Comparison of ENCODE assay signal across 9 mouse cellular contexts in the genomic region with DNA sequence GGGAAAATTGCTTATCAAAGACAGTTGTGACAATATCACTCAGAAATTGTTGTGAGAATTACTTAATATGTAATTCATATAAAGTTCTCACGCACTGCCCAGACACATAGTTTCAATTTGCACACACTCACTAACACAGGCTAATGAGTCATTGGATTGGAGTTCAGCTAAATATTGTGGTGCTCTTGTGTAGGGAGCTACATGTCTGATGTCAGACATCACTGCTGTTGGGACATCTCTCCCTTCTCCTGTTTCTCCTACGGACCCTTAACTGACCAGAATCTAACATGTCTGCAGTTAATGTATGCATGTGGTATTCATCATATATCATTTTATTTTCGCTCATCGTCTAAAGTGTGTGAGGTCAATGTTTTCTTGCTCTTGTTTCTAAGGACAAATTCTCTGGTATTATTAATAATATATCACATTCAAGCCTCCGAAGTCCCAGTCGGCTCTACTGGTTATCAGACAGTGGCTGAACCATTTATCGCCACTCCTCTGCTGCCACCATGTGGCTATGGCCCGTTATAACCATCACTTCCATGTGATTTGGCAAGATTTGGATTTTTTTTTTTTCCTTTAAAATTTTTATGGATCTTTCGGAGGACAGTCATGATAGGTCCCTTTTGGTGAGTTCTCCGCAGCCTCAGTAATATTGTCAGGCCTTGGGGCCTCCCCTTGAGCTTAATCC. TPM values are rescaled to one million over a fixed set of nuclear protein-coding genes. Genes with fewer than 3 reads are reported as not detected.
A peak's percentile ranks its signal among the peaks of the same experiment; 100 is the strongest.
DNase-seq lines count a peak whose midpoint lies in the region; ATAC-seq lines count a peak whose summit lies in the region.
"Had no signal": no experiment of that assay in that cellular context is flagged by ENCODE, and none has a peak within 500 bp of the region (broad histone marks: within the 10 kb centered on the region; RNA-seq: fewer than 3 reads in every experiment).

No protein-coding gene starts in this region.

- WGBS in forebrain, embryonic 14.5 days: 59% methylated on average over 10 of the region's 10 CpGs
- 61% methylated on average over 10 of the region's 10 CpGs for WGBS in forebrain, embryonic 16.5 days

- H3K4me2 ChIP-seq in forebrain, embryonic 14.5 days (ENCODE audit: low read length): no peak overlapping the region
- no peak overlapping the region for H3K4me2 ChIP-seq in forebrain, embryonic 16.5 days (ENCODE audit: low read length)
- H3K4me2 ChIP-seq: limb, embryonic 12.5 days had no signal

- no peaks in the 10 kb centered on the region for H3K4me1 ChIP-seq in forebrain, embryonic 14.5 days (ENCODE audit: control insufficient read depth, insufficient read depth, low read length)
- H3K4me1 ChIP-seq in forebrain, embryonic 16.5 days (replicated peaks; ENCODE audit: control insufficient read depth, insufficient read depth, low read length): no peaks in the 10 kb centered on the region
- H3K4me1 ChIP-seq: limb, embryonic 12.5 days had no signal

- DNase-seq in forebrain, embryonic 14.5 days (ENCODE audit: low spot score): peak; percentile 69
- DNase-seq in thymus, postnatal 25 days: peak; percentile 15
- no peak for DNase-seq in thymus, postnatal 0 days (ENCODE audit: low spot score)
- peak; percentile 70 for DNase-seq in embryo, embryonic 10 days (ENCODE audit: low spot score)
- peak; percentile 56 for DNase-seq in kidney, postnatal 14 days
- peak; percentile 23 for DNase-seq in lung, postnatal 25 days (ENCODE audit: low spot score)
- peak; percentile 73 for DNase-seq in right cerebral cortex, postnatal 4 days

- no peaks in the 10 kb centered on the region for H3K36me3 ChIP-seq in forebrain, embryonic 14.5 days (ENCODE audit: control insufficient read depth, insufficient read depth, low read length)
- H3K36me3 ChIP-seq in forebrain, embryonic 16.5 days (ENCODE audit: control insufficient read depth, insufficient read depth): no peaks in the 10 kb centered on the region
- H3K36me3 ChIP-seq: limb, embryonic 12.5 days had no signal

- no peaks in the 10 kb centered on the region for H3K27me3 ChIP-seq in forebrain, embryonic 14.5 days (replicated peaks; ENCODE audit: control insufficient read depth, insufficient read depth, low read length)
- H3K27me3 ChIP-seq in forebrain, embryonic 16.5 days (replicated peaks; ENCODE audit: control insufficient read depth, insufficient read depth, low read length): no peaks in the 10 kb centered on the region
- H3K27me3 ChIP-seq: limb, embryonic 12.5 days had no signal

- no peaks in the 10 kb centered on the region for H3K9me3 ChIP-seq in forebrain, embryonic 14.5 days (replicated peaks; ENCODE audit: control insufficient read depth, low read length)
- H3K9me3 ChIP-seq in forebrain, embryonic 16.5 days (ENCODE audit: control insufficient read depth, low read length): no peaks in the 10 kb centered on the region
- H3K9me3 ChIP-seq: limb, embryonic 12.5 days had no signal

- H3K9ac ChIP-seq in forebrain, embryonic 14.5 days (ENCODE audit: low read length): no peak overlapping the region
- H3K9ac ChIP-seq in forebrain, embryonic 16.5 days (replicated peaks; ENCODE audit: low read depth, low read length): no peak overlapping the region
- H3K9ac ChIP-seq: limb, embryonic 12.5 days had no signal

- H3K27ac ChIP-seq in forebrain, embryonic 14.5 days (ENCODE audit: low read depth, low read length): no peak overlapping the region
- no peak overlapping the region for H3K27ac ChIP-seq in forebrain, embryonic 16.5 days (ENCODE audit: low read length)
- H3K27ac ChIP-seq: limb, embryonic 12.5 days had no signal

- no peak; the same call in 1 of the 2 replicates for ATAC-seq in forebrain, embryonic 14.5 days
- ATAC-seq in forebrain, embryonic 16.5 days: no peak

- no peak overlapping the region for H3K4me3 ChIP-seq in forebrain, embryonic 14.5 days (ENCODE audit: low read depth, low read length)
- no peak overlapping the region for H3K4me3 ChIP-seq in forebrain, embryonic 16.5 days (replicated peaks; ENCODE audit: low read length)
- H3K4me3 ChIP-seq: limb, embryonic 12.5 days had no signal

RNA-seq across cellular contexts. Expression of gene Olfr368, which starts 12.3 kb away (rescaled TPM):
- polyA plus RNA-seq in forebrain, embryonic 14.5 days (2014; fragmentation: Nextera tagmentation; extraction: Ambion mirVana): not detected in 2 replicates
- not detected in 2 replicates for polyA plus RNA-seq in forebrain, embryonic 16.5 days (2015; fragmentation: Nextera tagmentation; extraction: Ambion mirVana)
- not detected in 2 replicates for polyA plus RNA-seq in thymus, postnatal 0 days (2015; fragmentation: Nextera tagmentation; extraction: Ambion mirVana)
- polyA plus RNA-seq: limb, embryonic 12.5 days had no signal

RNA-seq across cellular contexts. Expression of gene Pdcl, which starts 20.5 kb away (rescaled TPM):
- polyA plus RNA-seq in forebrain, embryonic 14.5 days (2014; fragmentation: Nextera tagmentation; extraction: Ambion mirVana): 81.9 and 84.5 TPM in 2 replicates
- 66.4 and 88.3 TPM in 2 replicates for polyA plus RNA-seq in forebrain, embryonic 16.5 days (2015; fragmentation: Nextera tagmentation; extraction: Ambion mirVana)
- polyA plus RNA-seq in thymus, postnatal 0 days (2015; fragmentation: Nextera tagmentation; extraction: Ambion mirVana): 58.0 and 59.3 TPM in 2 replicates
